Mouse (Mus musculus): ENCODE results near the gene Emc3. TPM values are rescaled to one million over a fixed set of nuclear protein-coding genes. Genes with fewer than 3 reads are reported as not detected.

The Emc3 gene
- polyA plus RNA-seq (2015; fragmentation: Nextera tagmentation; extraction: Ambion mirVana), result 47.5 and 54.9 TPM in 2 replicates

DNA sequence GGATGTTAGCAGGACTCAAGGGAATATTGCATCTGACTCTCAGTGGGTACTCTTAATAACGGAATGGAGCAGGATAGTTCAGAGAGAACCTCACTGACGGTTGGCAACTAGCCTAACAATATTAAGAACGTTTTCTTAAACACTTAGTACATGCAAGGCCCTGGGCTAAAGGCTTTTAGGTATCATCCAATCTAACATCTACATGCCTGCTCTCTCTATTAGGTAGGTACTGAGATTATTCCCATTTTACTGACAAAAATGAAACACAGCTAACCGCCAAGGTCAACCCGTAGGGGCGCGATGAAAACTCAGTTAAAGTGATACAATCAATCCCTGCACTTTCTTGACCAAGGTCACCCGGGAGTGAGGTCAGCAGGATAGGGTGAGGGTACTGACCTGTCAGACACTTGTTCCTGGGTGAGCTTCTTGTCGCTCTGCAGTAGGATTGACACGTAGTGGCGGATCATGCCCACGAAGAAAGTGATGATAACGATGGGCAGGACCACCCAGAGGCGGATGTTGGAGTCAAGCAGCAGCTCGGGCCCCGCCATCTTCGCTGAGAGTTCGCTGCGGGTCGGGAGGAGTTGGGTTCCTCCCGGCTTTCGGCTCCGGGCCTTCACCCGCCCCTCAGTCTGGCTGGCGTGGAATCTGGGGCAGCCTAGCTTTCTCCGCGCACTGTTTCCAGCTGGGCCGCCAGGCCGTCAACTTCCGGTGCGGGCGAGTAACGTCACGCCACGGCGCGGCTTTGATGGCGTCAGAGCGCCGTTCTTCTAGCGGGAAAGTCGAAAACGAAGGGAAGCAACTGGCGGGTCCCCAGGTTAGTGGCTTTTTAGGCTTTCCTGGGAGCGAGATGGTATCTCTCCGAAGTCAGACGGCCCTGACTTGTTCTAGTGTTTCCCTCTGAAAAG is at the start of gene Emc3, which contains the start of gene Fancd2:
Emc3 (minus strand) TSS at position 721 of the 908 bp plus-strand sequence.
Fancd2 (plus strand) TSS at position 751 of the 908 bp plus-strand sequence.
- WGBS (ENCODE audit: insufficient replicate concordance), result under 1% methylated on average over 47 of the region's 47 CpGs
- peaks cover 23% of the 10 kb centered on the region for H3K36me3 ChIP-seq
- peak; percentile 83 for ATAC-seq (ENCODE audit: low read depth)
- peak within 1 kb of the TSS; percentile 76 for H3K9ac ChIP-seq
- H3K27ac ChIP-seq, result peak within 1 kb of the TSS; percentile 75
- H3K4me3 ChIP-seq (replicated peaks), result peak within 1 kb of the TSS; percentile 83
- H3K4me2 ChIP-seq, result peak within 1 kb of the TSS; percentile 84
- no peaks in the 10 kb centered on the region for H3K9me3 ChIP-seq (replicated peaks)
- no peaks in the 10 kb centered on the region for H3K27me3 ChIP-seq
- peaks cover 33% of the 10 kb centered on the region for H3K4me1 ChIP-seq (replicated peaks)
- DNase-seq, result peak; percentile 83

GRCm38 (mm10) chr6:113579306-113579705 is 47.9 kb upstream of the Emc3 start:
- H3K4me2 ChIP-seq, result no peak overlapping the region
- no peak overlapping the region for H3K4me3 ChIP-seq (replicated peaks)
- H3K36me3 ChIP-seq, result peaks cover 70% of the 10 kb centered on the region
- H3K9ac ChIP-seq, result no peak overlapping the region
- H3K4me1 ChIP-seq (replicated peaks), result no peaks in the 10 kb centered on the region
- no peak for DNase-seq
- H3K27me3 ChIP-seq, result no peaks in the 10 kb centered on the region
- no peak overlapping the region for H3K27ac ChIP-seq
- no peaks in the 10 kb centered on the region for H3K9me3 ChIP-seq (replicated peaks)
- WGBS (ENCODE audit: insufficient replicate concordance), result 79% methylated on average over 3 of the region's 3 CpGs
- ATAC-seq (ENCODE audit: low read depth), result no peak

DNA sequence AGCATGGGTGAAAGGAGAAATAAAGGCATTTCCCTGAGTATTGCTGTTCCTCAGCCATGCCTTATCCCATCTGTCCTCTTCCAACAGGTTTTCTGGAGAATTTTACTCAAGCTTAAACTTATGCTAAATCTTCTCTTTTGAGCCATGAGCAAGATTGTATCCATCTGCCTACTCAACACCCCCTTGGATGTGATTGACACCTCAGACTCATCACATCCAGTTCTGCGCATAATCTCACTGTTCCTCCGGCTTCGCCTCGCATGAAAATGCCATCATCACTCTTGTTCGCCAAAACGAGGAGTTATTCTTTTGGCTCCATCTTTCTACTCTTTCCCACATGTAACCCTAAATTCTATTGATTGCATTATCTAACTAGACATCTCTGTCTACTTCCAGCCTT is 44.6 kb upstream of the Emc3 start:
- DNase-seq, result no peak
- Histone ChIP-seq H3K4me3 (replicated peaks) (no peak overlapping the region), H3K27ac (no peak overlapping the region), H3K4me1 (replicated peaks) (no peaks in the 10 kb centered on the region), H3K9ac (no peak overlapping the region), H3K9me3 (replicated peaks) (no peaks in the 10 kb centered on the region), H3K27me3 (no peaks in the 10 kb centered on the region), H3K36me3 (peaks cover 78% of the 10 kb centered on the region), H3K4me2 (no peak overlapping the region)
- 92% methylated on average over 6 of the region's 6 CpGs for WGBS (ENCODE audit: insufficient replicate concordance)
- ATAC-seq (ENCODE audit: low read depth), result no peak

DNA sequence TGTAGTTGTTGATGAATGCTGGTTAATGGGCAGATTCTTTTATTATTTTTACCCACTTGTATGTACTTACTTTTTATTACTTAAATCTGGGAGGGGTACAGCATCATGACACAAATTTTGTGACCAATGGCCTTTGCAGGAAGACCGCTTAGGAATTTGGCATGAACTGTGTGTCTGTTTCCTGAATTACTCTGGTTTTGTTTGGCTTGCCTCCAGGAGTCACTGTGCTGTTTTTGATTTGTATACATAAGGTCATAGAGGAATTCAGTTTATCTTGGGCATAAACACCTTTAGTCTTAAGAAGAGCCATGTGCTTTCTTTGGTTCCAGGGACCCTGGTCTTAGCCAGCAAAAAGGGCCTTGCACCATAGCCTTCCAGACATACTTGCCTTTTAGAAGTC is 33.1 kb upstream of the Emc3 start:
- no peak overlapping the region for H3K4me2 ChIP-seq
- ATAC-seq (ENCODE audit: low read depth) (no peak), DNase-seq (no peak)
- H3K27me3 ChIP-seq, result no peaks in the 10 kb centered on the region
- H3K36me3 ChIP-seq, result peaks cover 92% of the 10 kb centered on the region
- no peak overlapping the region for H3K9ac ChIP-seq
- no peak overlapping the region for H3K27ac ChIP-seq
- H3K9me3 ChIP-seq (replicated peaks), result no peaks in the 10 kb centered on the region
- 88% methylated on average over 1 of the region's 1 CpGs for WGBS (ENCODE audit: insufficient replicate concordance)
- H3K4me3 ChIP-seq (replicated peaks), result no peak overlapping the region
- H3K4me1 ChIP-seq (replicated peaks), result no peaks in the 10 kb centered on the region

- no peak overlapping the region for H3K27ac ChIP-seq
- peaks cover 80% of the 10 kb centered on the region for H3K36me3 ChIP-seq
- H3K4me2 ChIP-seq, result no peak overlapping the region
- H3K27me3 ChIP-seq, result no peaks in the 10 kb centered on the region
- ATAC-seq (ENCODE audit: low read depth) (no peak), DNase-seq (no peak)
- 85% methylated on average over 6 of the region's 6 CpGs for WGBS (ENCODE audit: insufficient replicate concordance)
- no peak overlapping the region for H3K9ac ChIP-seq
- H3K4me3 ChIP-seq (replicated peaks), result no peak overlapping the region
- H3K4me1 ChIP-seq (replicated peaks), result no peaks in the 10 kb centered on the region
- no peaks in the 10 kb centered on the region for H3K9me3 ChIP-seq (replicated peaks)
Measured at GRCm38 (mm10) chr6:113559736-113560135, 28.3 kb upstream of the Emc3 start.

DNA sequence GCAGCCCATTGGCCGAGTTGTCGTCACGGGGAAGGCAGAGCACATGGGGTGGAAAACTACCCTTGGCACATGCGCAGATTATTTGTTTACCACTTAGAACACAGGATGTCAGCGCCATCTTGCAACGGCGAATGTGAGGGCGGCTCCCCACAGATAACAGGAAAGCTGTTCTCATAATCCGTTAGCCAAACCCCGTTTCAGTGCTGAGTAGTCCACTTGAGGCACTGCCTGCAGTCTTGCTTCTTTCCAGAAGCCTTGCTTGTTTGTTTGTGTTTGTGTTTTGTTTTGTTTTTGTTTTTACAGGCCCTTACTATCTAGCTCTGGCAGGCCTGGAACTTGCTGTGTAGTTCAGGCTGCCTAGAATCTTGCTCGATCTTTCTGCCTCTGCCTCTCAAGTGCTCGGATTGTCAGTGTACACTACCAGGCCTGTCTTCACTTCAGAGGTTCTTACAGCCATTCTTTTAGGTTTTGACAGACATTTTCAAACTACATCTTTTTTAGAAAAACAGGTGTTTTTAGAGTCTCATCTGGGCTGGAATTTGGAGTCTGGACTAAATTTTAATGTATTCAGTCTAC is 12.5 kb upstream of the Emc3 start:
- ATAC-seq (ENCODE audit: low read depth), result peak; percentile 86
- H3K27ac ChIP-seq, result peak overlapping the region; percentile 64

DNA sequence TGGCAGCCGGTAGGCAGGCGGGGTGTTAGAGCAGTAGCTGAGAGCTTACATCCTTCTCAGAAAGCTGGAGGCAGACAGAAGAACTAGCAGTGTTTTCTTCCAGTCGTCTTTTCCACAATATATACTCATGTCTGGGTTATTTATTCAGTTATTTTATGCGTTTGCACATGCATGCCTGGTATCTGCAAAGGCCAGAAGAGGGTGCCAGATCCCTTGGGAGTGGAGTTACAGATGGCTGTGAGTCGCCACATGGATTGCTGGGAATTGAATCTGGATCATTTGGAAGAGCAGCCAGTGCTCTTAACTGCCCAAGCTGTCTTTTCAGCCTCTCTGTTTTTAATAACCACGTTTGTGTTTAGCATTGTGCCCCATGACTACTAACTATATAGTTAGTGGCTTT is 10.2 kb upstream of the Emc3 start:
- no peak for DNase-seq
- Histone ChIP-seq H3K4me3 (replicated peaks) (no peak overlapping the region), H3K9me3 (replicated peaks) (no peaks in the 10 kb centered on the region), H3K27me3 (no peaks in the 10 kb centered on the region), H3K9ac (no peak overlapping the region), H3K4me2 (no peak overlapping the region), H3K36me3 (peaks cover 72% of the 10 kb centered on the region), H3K27ac (no peak overlapping the region), H3K4me1 (replicated peaks) (peaks cover 3% of the 10 kb centered on the region; the same call in 1 of the 2 replicates)
- no peak for ATAC-seq (ENCODE audit: low read depth)
- WGBS (ENCODE audit: insufficient replicate concordance), result 78% methylated on average over 6 of the region's 6 CpGs

More for the DNA sequence above, 12.5 kb upstream of the Emc3 start:
- Histone ChIP-seq H3K27me3 (no peaks in the 10 kb centered on the region), H3K4me2 (0 out of 2 replicates have a peak overlapping the region, but pooled peaks have one; percentile 17), H3K9ac (no peak overlapping the region), H3K4me1 (replicated peaks) (peaks cover 3% of the 10 kb centered on the region; the same call in 1 of the 2 replicates), H3K9me3 (replicated peaks) (no peaks in the 10 kb centered on the region), H3K4me3 (replicated peaks) (no peak overlapping the region), H3K36me3 (peaks cover 64% of the 10 kb centered on the region)
- DNase-seq, result no peak
- 63% methylated on average over 9 of the region's 12 CpGs for WGBS (ENCODE audit: insufficient replicate concordance)

DNA sequence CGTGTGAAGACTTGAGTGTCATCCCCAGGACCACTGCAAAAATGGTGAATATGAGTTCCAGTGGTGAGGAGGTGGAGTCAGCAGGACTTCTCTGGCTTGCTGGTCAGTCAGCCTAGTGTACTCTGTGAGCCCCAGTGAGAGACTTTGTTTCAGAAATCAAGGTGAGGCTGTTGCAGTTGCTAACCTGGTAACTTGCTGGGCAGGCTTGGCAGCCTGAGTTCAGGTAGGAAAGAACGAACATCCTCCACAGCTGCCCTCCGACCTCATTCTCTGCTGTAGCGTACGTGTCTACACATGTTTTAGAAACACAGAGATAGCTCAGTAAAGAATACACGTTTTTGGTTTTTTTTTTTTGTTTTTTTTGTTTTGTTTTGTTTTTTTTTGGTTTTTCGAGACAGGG is 3.4 kb upstream of the Emc3 start:
- Histone ChIP-seq H3K9me3 (replicated peaks) (no peaks in the 10 kb centered on the region), H3K27me3 (no peaks in the 10 kb centered on the region), H3K27ac (no peak overlapping the region), H3K9ac (no peak overlapping the region), H3K4me3 (replicated peaks) (no peak overlapping the region), H3K4me2 (no peak overlapping the region), H3K4me1 (replicated peaks) (peaks cover 24% of the 10 kb centered on the region), H3K36me3 (peaks cover 43% of the 10 kb centered on the region)
- no peak for DNase-seq
- WGBS (ENCODE audit: insufficient replicate concordance), result 79% methylated on average over 7 of the region's 7 CpGs
- ATAC-seq (ENCODE audit: low read depth), result no peak

DNA sequence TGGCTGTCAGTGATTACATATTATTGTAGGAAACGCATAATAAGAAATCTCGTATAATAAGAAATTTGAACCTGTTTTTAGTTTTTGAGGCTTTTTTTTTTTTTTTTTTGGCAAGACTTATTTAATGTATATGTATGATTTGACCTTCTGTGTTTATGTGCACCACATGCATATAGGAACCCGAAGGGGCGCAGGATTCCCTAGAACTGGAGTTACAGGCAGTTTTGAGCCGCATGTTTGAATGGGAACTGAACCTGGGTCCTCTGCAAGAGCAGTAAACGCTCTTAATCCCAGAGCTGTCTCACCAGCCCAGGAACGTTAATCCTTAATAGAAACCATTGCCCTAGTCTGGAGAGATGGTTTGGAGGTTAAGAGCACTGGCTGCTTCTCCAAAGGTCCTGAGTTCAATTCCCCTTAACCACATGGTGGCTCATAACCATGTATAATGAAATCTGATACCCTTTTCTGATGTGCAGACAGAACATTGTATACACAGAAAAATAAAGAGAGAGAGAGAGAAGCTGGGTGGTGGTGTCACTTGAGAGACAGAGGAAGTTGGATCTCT is 470 bp upstream of the Emc3 start:
- H3K9me3 ChIP-seq (replicated peaks), result no peaks in the 10 kb centered on the region
- peak overlapping the region; percentile 84 for H3K4me2 ChIP-seq
- H3K27ac ChIP-seq, result peak overlapping the region; percentile 75
- no peaks in the 10 kb centered on the region for H3K27me3 ChIP-seq
- peaks cover 28% of the 10 kb centered on the region for H3K36me3 ChIP-seq
- DNase-seq, result no peak
- ATAC-seq (ENCODE audit: low read depth), result no peak; the same call in 1 of the 2 replicates
- peak overlapping the region; percentile 76 for H3K9ac ChIP-seq
- H3K4me3 ChIP-seq (replicated peaks), result peak overlapping the region; percentile 83
- WGBS (ENCODE audit: insufficient replicate concordance), result 6% methylated on average over 7 of the region's 7 CpGs
- peaks cover 33% of the 10 kb centered on the region for H3K4me1 ChIP-seq (replicated peaks)

- DNase-seq (no peak), ATAC-seq (ENCODE audit: low read depth) (no peak)
- H3K36me3 ChIP-seq, result peaks cover 61% of the 10 kb centered on the region
- H3K4me1 ChIP-seq (replicated peaks), result no peaks in the 10 kb centered on the region
- H3K9ac ChIP-seq, result no peak overlapping the region
- no peaks in the 10 kb centered on the region for H3K9me3 ChIP-seq (replicated peaks)
- H3K27me3 ChIP-seq, result no peaks in the 10 kb centered on the region
- H3K4me2 ChIP-seq, result no peak overlapping the region
- WGBS (ENCODE audit: insufficient replicate concordance), result 70% methylated on average over 8 of the region's 8 CpGs
- H3K4me3 ChIP-seq (replicated peaks), result no peak overlapping the region
- no peak overlapping the region for H3K27ac ChIP-seq
Measured at GRCm38 (mm10) chr6:113523420-113523819, 8.0 kb downstream of the Emc3 start.

- WGBS (ENCODE audit: insufficient replicate concordance), result 62% methylated on average over 1 of the region's 1 CpGs
Measured at GRCm38 (mm10) chr6:113522310-113522709, 9.1 kb downstream of the Emc3 start.

More at GRCm38 (mm10) chr6:113522310-113522709, 9.1 kb downstream of the Emc3 start:
- Histone ChIP-seq H3K4me1 (replicated peaks) (peaks cover 3% of the 10 kb centered on the region; the same call in 1 of the 2 replicates), H3K27me3 (no peaks in the 10 kb centered on the region), H3K9me3 (replicated peaks) (no peaks in the 10 kb centered on the region), H3K27ac (no peak overlapping the region), H3K4me2 (no peak overlapping the region), H3K4me3 (replicated peaks) (no peak overlapping the region), H3K36me3 (peaks cover 67% of the 10 kb centered on the region), H3K9ac (no peak overlapping the region)
- no peak for DNase-seq
- no peak for ATAC-seq (ENCODE audit: low read depth)
